Mouse (Mus musculus): ENCODE measurements at regions not wholly inside any gene's neighbourhood (a gene's known extent, or its start where the extent isn't known, plus 50 kb on each side); places are given as distances from the start of the nearest gene placed in this dataset.

DNA sequence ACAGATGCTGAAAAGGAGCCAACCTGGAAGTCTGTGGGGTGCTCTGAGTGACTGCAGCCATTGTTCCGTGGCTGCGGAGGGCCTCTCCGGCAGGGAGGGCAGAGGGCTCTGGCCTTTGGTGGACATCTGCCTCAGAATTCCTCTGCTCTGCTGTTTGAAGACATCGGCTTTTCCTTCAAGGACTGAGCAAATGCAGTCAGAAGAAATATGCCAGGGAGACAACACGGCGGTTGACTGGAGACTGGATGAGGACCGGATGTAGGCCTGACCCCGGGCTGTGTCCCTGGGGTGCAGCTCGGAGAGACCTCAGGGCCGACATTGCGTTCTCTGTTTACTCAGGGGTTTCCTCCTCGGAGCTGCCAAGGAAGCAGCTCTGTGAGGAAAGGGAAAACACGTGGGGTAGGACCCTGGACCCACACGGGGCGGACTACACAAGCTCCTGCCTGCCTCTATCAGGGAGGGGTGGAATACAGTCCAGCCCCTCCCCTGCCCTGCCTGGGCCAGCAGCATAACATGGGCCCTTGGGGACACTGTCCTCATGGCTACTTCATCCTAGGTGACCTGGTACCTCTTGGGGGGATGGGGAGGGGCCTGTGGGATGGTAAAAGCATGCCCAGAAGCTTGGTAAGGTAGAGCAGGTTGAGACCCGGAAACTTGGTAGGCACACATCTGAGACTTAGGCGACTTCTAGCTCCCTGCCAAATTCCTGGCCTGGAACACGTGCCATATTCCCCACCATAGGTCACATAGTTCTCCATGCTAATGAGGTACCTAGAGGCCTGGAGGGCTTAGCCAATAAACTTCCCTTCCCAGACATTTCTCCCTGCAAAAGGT lies 72.1 kb upstream of the Itga6 start:
- TF ChIP-seq CTCF (conservative IDR thresholded peaks at IDR 0.05; ENCODE audit: low read length) (no peak), NANOG (IDR thresholded peaks at IDR 0.05; ENCODE audit: borderline replicate concordance, low read length) (no peak), POU5F1 (IDR thresholded peaks at IDR 0.05; ENCODE audit: borderline replicate concordance, low read length) (no peak)
